Mouse (Mus musculus): Measurements from ENCODE around the gene Nek4.

Nek4 gene

GRCm38 (mm10) chr14:30951154-30951825 is at the start of gene Nek4:
TSS of gene Nek4 (plus strand) at chr14:30951377.
- peak; percentile 95 for DNase-seq (ENCODE audit: extremely low spot score, low spot score)

- no peak for DNase-seq (ENCODE audit: extremely low spot score, low spot score)
Measured at GRCm38 (mm10) chr14:30902628-30903027, 48.5 kb upstream of the Nek4 start.

GRCm38 (mm10) chr14:30903036-30903435 is 48.1 kb upstream of the Nek4 start:
- DNase-seq (ENCODE audit: extremely low spot score, low spot score): no peak

- no peak for DNase-seq (ENCODE audit: extremely low spot score, low spot score)
Measured at GRCm38 (mm10) chr14:30904307-30904706, 46.9 kb upstream of the Nek4 start.

- no peak for DNase-seq (ENCODE audit: extremely low spot score, low spot score)
Measured at GRCm38 (mm10) chr14:30906001-30906400, 45.2 kb upstream of the Nek4 start.

- DNase-seq (ENCODE audit: extremely low spot score, low spot score): no peak
Measured at GRCm38 (mm10) chr14:30907814-30908265, 43.3 kb upstream of the Nek4 start.

GRCm38 (mm10) chr14:30911141-30911540 is 40.0 kb upstream of the Nek4 start:
- DNase-seq (ENCODE audit: extremely low spot score, low spot score): no peak

GRCm38 (mm10) chr14:30912641-30913040 is 38.5 kb upstream of the Nek4 start:
- DNase-seq (ENCODE audit: extremely low spot score, low spot score): no peak

GRCm38 (mm10) chr14:30913404-30913803 is 37.8 kb upstream of the Nek4 start:
- DNase-seq (ENCODE audit: extremely low spot score, low spot score): no peak

GRCm38 (mm10) chr14:30916516-30916915 is 34.7 kb upstream of the Nek4 start:
- DNase-seq (ENCODE audit: extremely low spot score, low spot score): no peak

- DNase-seq (ENCODE audit: extremely low spot score, low spot score): no peak
Measured at GRCm38 (mm10) chr14:30922053-30922670, 29.0 kb upstream of the Nek4 start.

- DNase-seq (ENCODE audit: extremely low spot score, low spot score): no peak
Measured at GRCm38 (mm10) chr14:30923375-30924105, 27.6 kb upstream of the Nek4 start, which contains the start of gene Itih3. TSS of gene Itih3 (minus strand) at chr14:30923760.

- DNase-seq (ENCODE audit: extremely low spot score, low spot score): no peak
Measured at GRCm38 (mm10) chr14:30925492-30925891, 25.7 kb upstream of the Nek4 start.

GRCm38 (mm10) chr14:30930386-30930785 is 20.8 kb upstream of the Nek4 start:
- no peak for DNase-seq (ENCODE audit: extremely low spot score, low spot score)

GRCm38 (mm10) chr14:30933351-30933750 is 17.8 kb upstream of the Nek4 start:
- DNase-seq (ENCODE audit: extremely low spot score, low spot score): no peak

- DNase-seq (ENCODE audit: extremely low spot score, low spot score): no peak
Measured at GRCm38 (mm10) chr14:30942254-30942653, 8.9 kb upstream of the Nek4 start.

GRCm38 (mm10) chr14:30943038-30943437 is 8.1 kb upstream of the Nek4 start, which contains the start of gene Itih1:
TSS of gene Itih1 (minus strand) at chr14:30943289.
- no peak for DNase-seq (ENCODE audit: extremely low spot score, low spot score)

- peak; percentile 57 for DNase-seq (ENCODE audit: extremely low spot score, low spot score)
Measured at GRCm38 (mm10) chr14:30943860-30944674, 7.1 kb upstream of the Nek4 start.

GRCm38 (mm10) chr14:30944745-30945144 is 6.4 kb upstream of the Nek4 start:
- no peak for DNase-seq (ENCODE audit: extremely low spot score, low spot score)

- DNase-seq (ENCODE audit: extremely low spot score, low spot score): no peak
Measured at GRCm38 (mm10) chr14:30949986-30950385, 1.2 kb upstream of the Nek4 start.

- DNase-seq (ENCODE audit: extremely low spot score, low spot score): no peak
Measured at GRCm38 (mm10) chr14:30958517-30958916, 7.3 kb downstream of the Nek4 start.

Data from neural tube, embryonic 10.5 days (tissue).